In genomic region chr1:186393005-186393404, GRCm38 (mm10) we compare ENCODE assay signal across 8 mouse cellular contexts.
DNase-seq lines count a peak whose midpoint lies in the region; ATAC-seq and TF ChIP-seq lines count a peak whose summit lies in the region.

No protein-coding gene starts in this region.

- H3K9me3 ChIP-seq in forebrain, postnatal 0 days (ENCODE audit: low read length) = no peaks in the 10 kb centered on the region
- H3K9me3 ChIP-seq in forebrain, embryonic 13.5 days (replicated peaks) = no peaks in the 10 kb centered on the region
- H3K9me3 ChIP-seq in limb, embryonic 14.5 days (ENCODE audit: control insufficient read depth, low read length) = no peaks in the 10 kb centered on the region

- intact Hi-C loops in left cerebral cortex, postnatal 4 days (cut with DNase I) = loop anchor here (10.0 kb wide), 1 partner anchor 312 kb away; the partner anchor contains the start of gene Tgfb2

- H3K27me3 ChIP-seq in forebrain, postnatal 0 days (ENCODE audit: insufficient read depth, low read length) = no peaks in the 10 kb centered on the region
- no peaks in the 10 kb centered on the region for H3K27me3 ChIP-seq in forebrain, embryonic 13.5 days
- H3K27me3 ChIP-seq in limb, embryonic 14.5 days (ENCODE audit: control insufficient read depth, insufficient read depth, low read length) = no peaks in the 10 kb centered on the region

- peak; percentile 18 for DNase-seq in forebrain, postnatal 0 days
- peak; percentile 13 to 30 for DNase-seq in left cerebral cortex, adult 18-20 months (ENCODE audit: low spot score in 2 of 2)
- DNase-seq in left cerebral cortex, postnatal 4 days = no peak
- DNase-seq in R1 (ENCODE audit: low read depth, low spot score) = peak; percentile 46
- DNase-seq in limb, embryonic 14.5 days (ENCODE audit: low spot score) = no peak
- DNase-seq in adrenal gland, postnatal 10 days = no peak

- 58% methylated on average over 5 of the region's 5 CpGs for whole genome bisulfite sequencing in forebrain, postnatal 0 days
- 53% methylated on average over 5 of the region's 5 CpGs for WGBS in forebrain, embryonic 13.5 days
- WGBS in limb, embryonic 14.5 days = 31% methylated on average over 5 of the region's 5 CpGs

- H3K9ac ChIP-seq in forebrain, postnatal 0 days = no peak overlapping the region
- no peak overlapping the region for H3K9ac ChIP-seq in forebrain, embryonic 13.5 days
- no peak overlapping the region for H3K9ac ChIP-seq in limb, embryonic 14.5 days (ENCODE audit: low read depth, low read length, severe bottlenecking)

- H3K4me1 ChIP-seq in forebrain, postnatal 0 days (ENCODE audit: insufficient read depth) = no peaks in the 10 kb centered on the region
- H3K4me1 ChIP-seq in forebrain, embryonic 13.5 days = no peaks in the 10 kb centered on the region
- no peaks in the 10 kb centered on the region for H3K4me1 ChIP-seq in limb, embryonic 14.5 days (ENCODE audit: control insufficient read depth, insufficient read depth, low read length)

- no peak overlapping the region for H3K4me2 ChIP-seq in forebrain, postnatal 0 days (ENCODE audit: low read depth)
- H3K4me2 ChIP-seq in forebrain, embryonic 13.5 days = no peak overlapping the region
- H3K4me2 ChIP-seq in limb, embryonic 14.5 days (replicated peaks; ENCODE audit: low read depth, low read length, severe bottlenecking) = no peak overlapping the region

- H3K4me3 ChIP-seq in forebrain, postnatal 0 days (ENCODE audit: low read depth, low read length) = no peak overlapping the region
- H3K4me3 ChIP-seq in forebrain, embryonic 13.5 days = no peak overlapping the region
- no peak overlapping the region for H3K4me3 ChIP-seq in limb, embryonic 14.5 days (replicated peaks; ENCODE audit: low read length)

- H3K36me3 ChIP-seq in forebrain, postnatal 0 days (ENCODE audit: insufficient read depth) = no peaks in the 10 kb centered on the region
- H3K36me3 ChIP-seq in forebrain, embryonic 13.5 days (ENCODE audit: poor library complexity, severe bottlenecking) = no peaks in the 10 kb centered on the region
- no peaks in the 10 kb centered on the region for H3K36me3 ChIP-seq in limb, embryonic 14.5 days (ENCODE audit: control insufficient read depth, insufficient read depth, low read length)

- TF ChIP-seq POLR2A in limb, embryonic 14.5 days (IDR thresholded peaks at IDR 0.05; ENCODE audit: borderline replicate concordance, extremely low read depth, insufficient read depth, insufficient read length) = no peak

- no peak overlapping the region for H3K27ac ChIP-seq in forebrain, postnatal 0 days (ENCODE audit: low read depth, low read length)
- H3K27ac ChIP-seq in forebrain, embryonic 13.5 days = no peak overlapping the region
- H3K27ac ChIP-seq in limb, embryonic 14.5 days (replicated peaks; ENCODE audit: low read depth, low read length) = no peak overlapping the region

- peak; percentile 45 for TF ChIP-seq CTCF in forebrain, postnatal 0 days (IDR thresholded peaks at IDR 0.05; ENCODE audit: low read depth)

- no peak; the same call in 1 of the 2 replicates for ATAC-seq in forebrain, postnatal 0 days
- ATAC-seq in forebrain, embryonic 13.5 days = no peak
- ATAC-seq in limb, embryonic 14.5 days (ENCODE audit: low FRiP score, low read depth) = peak; percentile 34; the same call in 1 of the 2 replicates
- no peak for ATAC-seq in inflammation-experienced regulatory T-cells, adult 6 months

Comparison
In these comparisons a context has a peak if more than half of its experiments do, and no peak if none do; other contexts are left out.
1. DNase-seq: peak in forebrain, postnatal 0 days (single experiment), left cerebral cortex, adult 18-20 months (2 of 2) and R1 (single experiment); none in left cerebral cortex, postnatal 4 days (single experiment), limb, embryonic 14.5 days (single experiment) and adrenal gland, postnatal 10 days (single experiment).